Mouse (Mus musculus): ENCODE measurements around the gene Tedc2. TPM values are rescaled to one million over a fixed set of nuclear protein-coding genes. Genes with fewer than 3 reads are reported as not detected.

Tedc2 gene
- polyA plus RNA-seq, 1 experiment: 9.2 TPM

GRCm38 (mm10) chr17:24212441-24213018 lies 8.1 kb downstream of the Tedc2 start:
- DNase-seq (ENCODE audit: low spot score): no peak

- DNase-seq (ENCODE audit: low spot score): no peak
Measured at GRCm38 (mm10) chr17:24211631-24212440, 8.8 kb downstream of the Tedc2 start.

- DNase-seq (ENCODE audit: low spot score): no peak
Measured at GRCm38 (mm10) chr17:24210591-24210990, 10.1 kb downstream of the Tedc2 start.

GRCm38 (mm10) chr17:24209916-24210240 lies 10.8 kb downstream of the Tedc2 start:
- DNase-seq (ENCODE audit: low spot score): no peak

- DNase-seq (ENCODE audit: low spot score): peak; percentile 43
Measured at GRCm38 (mm10) chr17:24209043-24209915, 11.4 kb downstream of the Tedc2 start, which contains the start of gene Ntn3. TSS of gene Ntn3 (minus strand) at chr17:24209531.

DNA sequence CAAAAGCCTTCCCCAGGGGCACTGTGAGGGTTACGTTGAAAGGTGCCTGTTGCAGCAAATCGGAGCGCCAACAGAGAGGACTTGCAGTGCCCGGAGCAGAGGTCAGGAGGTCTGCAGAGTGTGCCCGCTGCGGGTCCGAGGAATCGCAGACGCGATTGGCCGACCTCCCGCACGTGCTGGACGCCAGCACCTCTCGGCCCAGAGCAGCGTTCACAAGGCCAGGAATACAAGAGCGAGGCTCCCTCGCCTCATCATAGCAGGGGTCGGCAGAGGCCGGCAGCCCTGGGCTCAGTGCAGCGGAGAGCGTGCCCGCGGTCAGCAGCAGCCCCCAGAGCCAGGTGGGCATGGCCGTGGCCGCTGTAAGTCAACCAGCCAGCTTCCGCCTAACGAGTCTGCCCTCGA lies 12.0 kb downstream of the Tedc2 start:
- no peak for DNase-seq (ENCODE audit: low spot score)

DNA sequence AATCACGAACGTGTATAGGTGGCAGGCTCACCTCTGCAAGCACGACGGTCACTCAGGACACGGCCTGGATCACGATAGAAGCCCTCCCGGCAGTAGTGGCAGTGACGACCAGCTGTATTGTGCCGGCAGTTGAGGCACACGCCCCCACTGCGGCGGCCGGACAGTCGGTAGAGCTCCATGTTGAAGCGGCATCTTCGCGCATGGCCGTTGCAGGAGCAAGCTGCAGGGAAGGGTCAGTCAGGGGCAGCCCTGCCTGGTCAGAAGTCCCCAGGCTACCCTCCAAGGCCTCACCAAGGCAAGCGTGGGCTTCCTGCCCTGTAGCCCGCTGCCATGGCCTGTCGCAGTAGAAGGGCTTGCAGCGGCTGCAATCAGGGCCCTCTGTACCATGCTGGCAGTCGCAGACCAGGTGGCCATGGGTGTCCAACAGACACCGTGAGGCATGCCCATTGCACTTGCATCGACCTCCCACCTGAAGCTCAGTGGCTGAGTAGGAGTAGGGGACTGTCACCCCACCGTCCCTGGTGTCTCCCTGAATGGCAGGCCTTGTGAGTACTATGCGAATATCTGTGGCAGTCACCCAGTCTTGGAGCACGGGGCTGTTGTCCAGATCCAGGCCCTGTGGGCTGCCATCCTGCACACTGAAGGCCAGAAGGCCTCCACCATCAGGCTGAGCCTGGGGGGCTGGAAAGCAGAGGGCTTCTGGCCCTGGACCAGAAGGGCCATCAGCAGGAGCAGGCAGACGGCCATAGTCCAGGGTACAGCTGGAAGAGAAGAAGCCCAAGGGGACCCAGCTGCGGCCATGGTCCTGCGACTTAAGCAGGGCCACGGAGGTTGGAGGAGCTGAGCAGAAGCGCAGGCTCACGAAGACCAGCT lies 12.6 kb downstream of the Tedc2 start:
- DNase-seq (ENCODE audit: low spot score): no peak

DNA sequence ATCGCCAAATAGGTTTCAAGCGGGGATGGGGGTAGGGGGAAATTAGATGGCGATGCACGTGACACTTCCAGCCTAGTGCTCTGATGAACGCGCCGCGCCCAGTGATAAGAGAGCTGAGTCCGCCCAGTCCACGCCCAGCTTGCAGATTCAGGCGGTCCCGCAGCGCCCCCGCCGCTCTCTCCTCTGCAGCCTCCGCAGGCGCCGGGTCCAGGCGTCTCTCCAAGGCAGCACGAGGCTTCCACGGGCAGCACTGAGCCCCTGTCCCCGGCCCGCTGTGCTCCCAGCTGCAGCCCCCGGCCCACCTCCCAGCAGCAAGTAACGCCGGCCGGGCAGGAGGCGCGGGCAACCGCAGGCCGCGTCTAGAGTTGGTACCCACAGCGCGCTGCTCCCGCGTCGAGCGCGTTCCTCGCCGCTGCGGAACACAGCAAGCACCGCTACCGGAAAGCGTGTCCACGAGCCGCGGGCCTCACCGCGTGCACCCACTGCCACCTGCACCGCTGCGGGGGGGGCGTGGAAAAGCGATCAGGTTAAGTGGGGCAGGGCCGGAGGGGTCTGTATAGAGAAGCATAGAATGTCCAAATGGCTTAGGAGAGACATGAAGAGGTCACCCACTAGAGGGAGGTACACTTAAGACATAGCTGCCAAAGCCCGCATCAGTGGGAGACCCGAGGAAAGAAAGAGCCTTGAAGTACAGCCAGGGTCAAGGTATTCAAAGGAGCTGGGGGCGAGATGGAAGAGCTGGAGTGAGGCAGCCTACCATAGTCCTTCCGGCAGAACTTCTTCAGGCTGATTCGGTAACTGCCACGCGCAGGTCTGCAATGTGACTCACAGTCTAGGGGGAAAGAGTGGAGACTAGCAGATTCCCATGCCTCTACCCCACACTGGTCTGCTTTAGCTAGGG lies 13.9 kb downstream of the Tedc2 start:
- no peak for DNase-seq (ENCODE audit: low spot score)

DNA sequence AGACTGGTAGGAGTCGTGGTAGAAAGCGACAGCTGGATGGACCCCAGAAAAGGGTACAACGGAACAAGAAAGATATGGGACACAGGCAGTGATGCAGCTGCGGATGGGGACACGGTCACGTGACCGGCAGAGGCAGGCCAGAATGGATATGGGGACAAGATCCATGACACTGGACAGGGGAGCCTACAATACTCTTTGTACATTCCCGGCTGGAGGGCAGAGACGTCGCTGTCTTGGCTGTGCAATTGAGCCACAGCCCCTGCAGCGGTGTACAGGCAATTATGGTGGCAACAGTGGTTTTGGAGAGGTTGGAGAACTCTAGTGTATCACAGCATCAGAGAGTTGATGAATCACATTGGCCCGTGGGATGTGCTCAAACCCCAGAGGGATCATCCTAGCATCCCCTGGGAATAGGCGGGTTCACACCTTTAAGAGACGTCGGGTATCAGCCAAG lies 14.7 kb downstream of the Tedc2 start:
- DNase-seq (ENCODE audit: low spot score): no peak

DNA sequence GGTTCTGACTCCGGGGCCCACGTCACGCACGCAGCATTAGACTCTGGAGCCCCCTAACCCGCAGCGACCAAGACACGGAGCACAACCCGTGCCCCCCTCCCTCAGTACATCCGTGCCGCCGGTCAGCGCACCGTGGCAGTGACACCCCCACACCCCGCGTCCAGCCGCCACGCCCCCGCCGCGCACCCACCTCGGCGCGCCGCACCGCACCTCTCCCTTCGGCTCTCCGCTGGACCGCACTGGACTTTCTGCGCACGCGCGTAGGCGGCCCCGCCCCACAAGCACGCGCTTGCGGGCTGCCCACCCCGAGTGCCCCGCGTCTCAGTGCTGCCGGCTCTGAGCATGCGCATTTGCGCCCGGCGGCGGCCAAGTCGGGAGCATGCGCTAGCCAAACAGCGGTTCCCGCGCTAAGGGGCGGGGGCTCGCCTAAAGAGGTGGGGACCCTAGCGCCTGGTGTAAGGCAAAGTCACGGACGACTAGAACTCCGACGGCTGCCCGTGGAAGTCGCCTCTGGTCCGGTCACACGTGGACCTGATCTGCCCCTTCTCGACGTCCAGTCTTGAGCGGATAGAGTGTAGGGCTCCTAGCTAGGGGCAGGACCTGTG lies 15.3 kb downstream of the Tedc2 start, which contains the start of gene Tbc1d24:
Gene Tbc1d24 (minus strand): TSS at position 279 of the 605 bp plus-strand sequence.
- DNase-seq (ENCODE audit: low spot score): peak; percentile 82

GRCm38 (mm10) chr17:24204846-24205245 lies 15.8 kb downstream of the Tedc2 start:
- no peak for DNase-seq (ENCODE audit: low spot score)

- DNase-seq (ENCODE audit: low spot score): no peak
Measured at GRCm38 (mm10) chr17:24203611-24204534, 16.8 kb downstream of the Tedc2 start.

- DNase-seq (ENCODE audit: low spot score): no peak
Measured at GRCm38 (mm10) chr17:24203068-24203467, 17.6 kb downstream of the Tedc2 start.

DNA sequence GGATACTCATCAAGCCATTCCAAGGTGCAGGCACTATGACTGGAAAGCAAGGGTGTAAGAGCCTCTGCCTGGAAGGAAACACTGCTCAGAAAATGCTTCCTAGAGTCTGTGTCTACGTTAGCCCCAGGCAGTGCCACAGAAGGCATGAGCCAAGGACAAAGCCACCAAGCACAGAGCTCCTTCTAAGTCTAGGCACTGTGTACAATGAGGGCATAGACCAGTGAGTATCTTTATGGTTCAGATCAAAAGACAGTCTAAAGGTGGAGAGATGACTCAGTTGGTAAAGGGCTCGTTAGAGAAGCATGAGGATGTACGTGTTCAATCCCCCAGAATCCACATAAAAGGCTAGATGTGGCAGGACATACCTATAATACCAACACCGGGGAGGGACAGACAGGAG lies 19.6 kb downstream of the Tedc2 start:
- no peak for DNase-seq (ENCODE audit: low spot score)

GRCm38 (mm10) chr17:24199741-24200140 lies 20.9 kb downstream of the Tedc2 start:
- DNase-seq (ENCODE audit: low spot score): no peak

- DNase-seq (ENCODE audit: low spot score): no peak
Measured at GRCm38 (mm10) chr17:24199252-24199651, 21.4 kb downstream of the Tedc2 start.

DNA sequence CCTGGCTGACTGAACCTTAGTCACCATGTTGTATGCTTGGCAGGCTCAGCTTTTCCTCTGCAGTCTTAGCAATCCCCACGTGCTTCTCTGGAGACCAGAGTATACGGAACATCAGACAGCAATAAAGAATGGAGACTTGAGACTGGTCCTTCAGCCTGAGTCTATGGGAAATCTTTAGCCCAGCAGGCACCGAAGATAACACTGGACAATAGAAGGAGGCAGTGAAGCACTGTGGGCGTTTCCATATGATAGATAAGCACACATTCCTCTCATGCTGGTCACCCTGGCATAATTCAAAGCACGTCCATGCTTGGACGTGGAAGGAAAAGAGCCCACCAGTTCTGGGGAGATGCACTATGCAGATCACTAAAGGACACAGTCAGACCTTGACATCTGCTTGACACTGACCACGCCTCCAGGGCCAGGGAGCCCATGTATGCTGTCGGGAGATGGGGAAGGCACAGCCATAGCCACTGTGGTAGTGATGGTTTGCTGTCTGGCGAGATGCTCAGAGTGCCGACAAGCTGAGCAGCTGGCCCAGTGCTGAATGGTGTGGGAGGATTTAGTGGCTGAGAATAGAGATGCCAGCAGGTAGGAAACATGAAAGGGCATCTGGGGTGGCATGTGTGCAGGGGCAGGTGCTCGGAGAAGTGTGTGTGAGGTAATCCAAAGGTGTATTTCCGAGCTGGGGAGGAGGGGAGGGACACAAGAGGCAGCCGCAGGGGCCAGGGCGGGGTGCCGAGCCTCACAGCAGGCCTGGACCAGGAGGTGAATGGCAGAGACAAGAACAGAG lies 23.4 kb downstream of the Tedc2 start:
- DNase-seq (ENCODE audit: low spot score): no peak

- DNase-seq (ENCODE audit: low spot score): no peak
Measured at GRCm38 (mm10) chr17:24195349-24195748, 25.3 kb downstream of the Tedc2 start.

Data from urinary bladder, adult 2 months (tissue).